Mouse (Mus musculus): ENCODE data around the gene Kmt2b.

- TF ChIP-seq CTCF (IDR thresholded peaks at IDR 0.05) = no peak
- TF ChIP-seq POLR2A (IDR thresholded peaks at IDR 0.05; ENCODE audit: insufficient read depth, low read depth, low read length) = no peak
- no peak for TF ChIP-seq EP300 (IDR thresholded peaks at IDR 0.05; ENCODE audit: insufficient read depth, low read depth, low read length)
Observed at GRCm38 (mm10) chr7:30590927-30591604, 2.5 kb upstream of the Kmt2b start.

Data from heart, adult 2 months (tissue).